Mouse (Mus musculus) cerebral cortex, adult 2 months (tissue): Measurements from ENCODE around the gene Shoc2.

ENCODE experiments used
- WGBS: fragments of 180-500 bp; shearing (Covaris S2); methylation state at CpG from one replicate; pipeline ENCODE4 v1.1.7; 2018; 5-methylcytosine and 5-hydroxymethylcytosine counted together

Gene Shoc2

GRCm38 (mm10) chr19:54041029-54041367 is 96.9 kb downstream of the Shoc2 start:
- WGBS, result 32% methylated on average over 5 of the region's 5 CpGs

- 74% methylated on average over 5 of the region's 5 CpGs for WGBS
These were observed 99.7 kb downstream of the Shoc2 start, which contains the start of gene Adra2a for GRCm38 (mm10) chr19:54043851-54044250. Gene Adra2a, plus strand, starts transcription at chr19:54044151.

GRCm38 (mm10) chr19:54044507-54045371 is 100.6 kb downstream of the Shoc2 start:
- WGBS, result under 1% methylated on average over 59 of the region's 59 CpGs

GRCm38 (mm10) chr19:54045412-54045811 is 101.3 kb downstream of the Shoc2 start:
- 1% methylated on average over 29 of the region's 29 CpGs for WGBS

DNA sequence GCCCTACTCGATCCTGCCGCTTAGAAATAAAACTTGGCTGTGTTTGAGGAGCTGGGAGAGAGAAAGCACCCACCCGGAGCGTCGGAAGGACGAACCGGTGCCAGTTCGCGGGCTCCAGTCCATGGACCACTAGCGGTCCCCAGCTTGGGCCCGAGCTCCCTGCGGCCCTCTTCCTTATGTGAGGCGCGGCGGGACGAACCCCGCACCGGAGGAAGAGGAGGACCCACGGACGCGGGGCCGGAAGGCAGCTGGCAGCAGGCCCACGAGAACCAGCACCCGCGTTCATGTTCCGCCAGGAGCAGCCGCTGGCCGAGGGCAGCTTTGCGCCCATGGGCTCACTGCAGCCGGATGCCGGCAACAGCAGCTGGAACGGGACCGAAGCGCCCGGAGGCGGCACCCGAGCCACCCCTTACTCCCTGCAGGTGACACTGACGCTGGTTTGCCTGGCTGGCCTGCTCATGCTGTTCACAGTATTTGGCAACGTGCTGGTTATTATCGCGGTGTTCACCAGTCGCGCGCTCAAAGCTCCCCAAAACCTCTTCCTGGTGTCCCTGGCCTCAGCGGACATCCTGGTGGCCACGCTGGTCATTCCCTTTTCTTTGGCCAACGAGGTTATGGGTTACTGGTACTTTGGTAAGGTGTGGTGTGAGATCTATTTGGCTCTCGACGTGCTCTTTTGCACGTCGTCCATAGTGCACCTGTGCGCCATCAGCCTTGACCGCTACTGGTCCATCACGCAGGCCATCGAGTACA is 102.0 kb downstream of the Shoc2 start:
- 2% methylated on average over 55 of the region's 55 CpGs for WGBS

DNA sequence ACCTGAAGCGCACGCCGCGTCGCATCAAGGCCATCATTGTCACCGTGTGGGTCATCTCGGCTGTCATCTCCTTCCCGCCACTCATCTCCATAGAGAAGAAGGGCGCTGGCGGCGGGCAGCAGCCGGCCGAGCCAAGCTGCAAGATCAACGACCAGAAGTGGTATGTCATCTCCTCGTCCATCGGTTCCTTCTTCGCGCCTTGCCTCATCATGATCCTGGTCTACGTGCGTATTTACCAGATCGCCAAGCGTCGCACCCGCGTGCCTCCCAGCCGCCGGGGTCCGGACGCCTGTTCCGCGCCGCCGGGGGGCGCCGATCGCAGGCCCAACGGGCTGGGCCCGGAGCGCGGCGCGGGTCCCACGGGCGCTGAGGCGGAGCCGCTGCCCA is 102.6 kb downstream of the Shoc2 start:
- 2% methylated on average over 46 of the region's 46 CpGs for WGBS

GRCm38 (mm10) chr19:54047386-54048050 is 103.4 kb downstream of the Shoc2 start:
- WGBS, result 20% methylated on average over 27 of the region's 27 CpGs

DNA sequence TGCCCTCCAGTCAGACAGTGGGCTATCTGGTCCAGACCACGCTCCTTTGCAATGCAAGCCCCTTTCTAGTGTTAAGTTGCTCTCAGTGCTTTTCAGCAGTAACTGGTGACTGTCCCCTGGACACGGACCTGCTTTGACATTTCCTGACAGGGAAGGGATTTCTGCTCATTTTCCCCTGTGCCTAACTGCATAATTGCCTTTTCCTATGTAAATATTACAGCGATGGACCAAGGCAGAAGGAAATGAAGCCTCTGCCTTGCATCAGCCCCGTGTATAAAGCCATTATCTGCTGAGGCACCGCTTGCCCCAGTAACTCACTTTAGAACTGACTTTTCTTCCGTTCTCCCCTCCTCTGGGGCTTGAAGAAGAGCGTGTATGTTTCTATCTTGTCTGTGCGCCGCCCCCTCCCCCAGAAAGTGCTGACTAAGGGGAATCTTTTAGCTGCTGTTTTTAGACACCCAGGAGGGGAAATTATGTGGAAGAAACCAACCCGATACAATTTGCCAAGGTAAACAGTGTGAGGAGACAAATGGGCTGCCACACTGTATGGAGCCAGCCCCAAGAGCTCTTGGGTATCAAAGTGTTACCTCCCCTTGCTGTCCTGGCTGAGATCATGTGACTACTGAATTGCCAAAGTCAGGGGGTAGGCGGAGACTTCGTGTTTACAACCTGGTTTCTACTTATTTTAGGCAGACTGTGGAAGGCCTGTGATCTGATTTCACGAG is 104.2 kb downstream of the Shoc2 start:
- WGBS, result 43% methylated on average over 13 of the region's 13 CpGs

- 64% methylated on average over 4 of the region's 4 CpGs for WGBS
These were observed 107.5 kb downstream of the Shoc2 start for GRCm38 (mm10) chr19:54051651-54052050.

- 68% methylated on average over 5 of the region's 5 CpGs for WGBS
These were observed 111.7 kb downstream of the Shoc2 start for GRCm38 (mm10) chr19:54055845-54056244.

GRCm38 (mm10) chr19:54068447-54068846 is 124.3 kb downstream of the Shoc2 start:
- 94% methylated on average over 7 of the region's 7 CpGs for WGBS

GRCm38 (mm10) chr19:54070521-54070920 is 126.4 kb downstream of the Shoc2 start:
- 85% methylated on average over 5 of the region's 5 CpGs for WGBS

GRCm38 (mm10) chr19:54072233-54072800 is 128.2 kb downstream of the Shoc2 start:
- 82% methylated on average over 5 of the region's 5 CpGs for WGBS

GRCm38 (mm10) chr19:54076362-54077349 is 132.6 kb downstream of the Shoc2 start:
- WGBS, result 65% methylated on average over 10 of the region's 10 CpGs

- 89% methylated on average over 9 of the region's 9 CpGs for WGBS
These were observed 137.2 kb downstream of the Shoc2 start for GRCm38 (mm10) chr19:54081303-54081702.

DNA sequence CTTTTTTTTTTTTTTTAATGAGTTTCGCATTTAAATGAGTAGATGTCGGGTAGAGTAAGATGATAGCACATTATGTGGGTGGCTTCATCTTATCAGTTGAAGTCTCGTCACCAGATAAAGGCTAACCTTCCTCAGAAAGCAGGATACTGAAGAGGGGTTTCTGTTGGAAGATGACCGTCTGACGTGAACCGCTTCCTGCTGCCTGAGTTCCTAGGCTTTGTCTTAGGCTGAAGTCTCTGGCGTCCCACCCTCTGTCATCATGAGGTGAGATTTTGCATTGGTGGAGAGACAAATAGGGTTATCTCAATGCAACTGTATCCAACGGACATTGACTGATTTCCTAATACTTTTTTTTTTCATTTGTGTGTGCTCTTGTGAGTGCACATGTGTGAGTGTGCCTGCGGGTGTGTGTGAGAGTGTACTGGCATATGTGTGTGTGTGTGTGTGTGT is 137.6 kb downstream of the Shoc2 start:
- 83% methylated on average over 9 of the region's 9 CpGs for WGBS
